Mouse (Mus musculus): Measurements from ENCODE around the gene Igsf9b.

Gene Igsf9b

DNA sequence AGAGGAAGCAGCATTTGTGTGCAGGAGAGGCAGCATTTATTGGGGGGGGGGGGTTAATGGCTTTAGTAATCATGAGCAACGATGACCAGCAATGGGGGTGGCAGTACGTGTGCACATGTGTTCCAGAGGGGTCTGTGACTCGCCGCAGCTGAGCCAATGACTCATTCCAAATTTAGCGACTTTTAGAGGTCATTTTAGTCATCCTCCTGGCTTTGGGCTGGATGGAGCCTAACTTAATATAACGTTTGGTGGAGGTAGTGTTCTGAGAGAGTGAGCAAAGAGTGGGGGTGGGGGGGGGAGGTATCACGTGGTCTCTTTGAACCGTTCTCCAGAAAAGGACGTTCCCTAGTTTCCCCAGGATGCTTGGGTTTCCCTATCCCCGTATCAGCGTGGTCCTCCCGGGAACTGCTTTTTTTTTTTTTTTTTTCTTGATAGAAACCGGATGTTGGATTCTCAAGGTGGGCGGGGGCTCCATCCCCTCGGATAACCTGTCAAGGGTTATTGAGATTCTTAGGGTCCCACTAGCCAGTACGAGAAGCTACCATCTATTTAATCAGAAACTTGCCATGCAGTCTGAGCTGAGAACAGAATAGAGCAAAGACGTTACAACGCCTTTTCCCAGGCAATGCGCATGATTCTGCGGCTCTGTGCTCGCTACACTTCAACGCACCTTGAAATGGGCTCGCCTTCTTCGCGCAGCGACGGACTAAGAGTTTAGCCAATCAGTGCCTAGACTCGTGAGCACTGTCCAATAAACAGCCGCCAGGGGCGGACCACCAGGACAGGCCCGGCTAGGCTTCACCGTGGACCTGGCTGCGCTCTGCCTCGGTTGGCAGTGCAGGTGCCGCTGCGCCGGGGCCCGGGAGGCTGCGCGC is at the start of gene Igsf9b:
TSS of gene Igsf9b (plus strand) at position 794 of the 875 bp plus-strand sequence.
- peak in 1 of 2 experiments; percentile 24 for DNase-seq (ENCODE audit: low spot score in 2 of 2)

DNA sequence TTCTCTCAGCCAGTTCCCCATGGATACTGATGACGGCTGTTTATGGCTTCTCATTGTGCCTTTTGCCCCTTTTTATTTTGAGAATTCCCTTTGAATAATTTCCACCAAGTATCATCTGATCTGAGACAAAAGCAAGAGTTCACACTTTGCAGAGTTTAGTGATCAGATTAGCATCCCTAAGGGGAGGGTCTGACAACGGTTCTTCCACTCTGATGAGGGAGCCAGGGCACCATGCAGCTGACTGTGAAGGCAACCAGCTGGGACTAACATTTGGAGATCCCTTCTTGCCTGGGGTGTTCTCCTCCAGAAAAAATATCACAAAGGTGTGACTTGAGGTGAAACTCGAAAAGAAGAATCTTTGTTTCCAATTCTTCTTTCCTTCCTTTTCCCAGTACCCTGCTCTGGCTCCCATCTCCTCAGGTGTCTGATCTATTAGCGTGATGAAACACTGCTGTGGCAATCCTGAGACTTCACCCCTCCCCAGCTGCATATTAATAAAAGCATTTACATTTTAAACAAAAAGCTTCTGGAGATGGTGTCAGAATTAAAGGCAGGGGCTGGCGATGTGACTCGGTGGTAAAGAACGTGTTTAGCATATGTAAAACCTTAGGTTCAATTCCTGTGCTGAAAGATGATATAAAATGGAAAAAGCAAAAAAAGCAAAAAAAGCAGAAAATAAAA is 46.8 kb upstream of the Igsf9b start:
- no peak for DNase-seq (ENCODE audit: low spot score in 2 of 2)

DNA sequence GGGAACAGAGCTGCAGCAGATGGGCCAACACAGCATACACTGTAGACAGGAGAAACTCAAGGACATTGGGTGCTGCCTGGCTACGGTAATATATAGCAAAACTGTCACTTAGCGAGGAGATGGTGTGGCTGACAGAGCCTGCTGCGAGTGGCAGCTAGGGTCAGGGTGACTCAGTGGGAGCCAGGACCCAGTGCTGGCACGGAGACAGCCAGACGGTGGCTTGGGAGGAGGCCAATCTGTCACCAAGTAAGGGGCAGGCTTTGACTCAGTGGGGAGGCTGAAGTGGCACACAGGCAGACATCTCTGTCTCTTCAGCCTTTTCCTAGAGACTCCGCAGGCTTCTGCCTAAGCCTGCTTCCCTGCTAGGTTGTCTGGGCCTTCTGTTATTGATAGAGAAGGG is 42.5 kb upstream of the Igsf9b start:
- DNase-seq (ENCODE audit: low spot score in 2 of 2): no peak

DNA sequence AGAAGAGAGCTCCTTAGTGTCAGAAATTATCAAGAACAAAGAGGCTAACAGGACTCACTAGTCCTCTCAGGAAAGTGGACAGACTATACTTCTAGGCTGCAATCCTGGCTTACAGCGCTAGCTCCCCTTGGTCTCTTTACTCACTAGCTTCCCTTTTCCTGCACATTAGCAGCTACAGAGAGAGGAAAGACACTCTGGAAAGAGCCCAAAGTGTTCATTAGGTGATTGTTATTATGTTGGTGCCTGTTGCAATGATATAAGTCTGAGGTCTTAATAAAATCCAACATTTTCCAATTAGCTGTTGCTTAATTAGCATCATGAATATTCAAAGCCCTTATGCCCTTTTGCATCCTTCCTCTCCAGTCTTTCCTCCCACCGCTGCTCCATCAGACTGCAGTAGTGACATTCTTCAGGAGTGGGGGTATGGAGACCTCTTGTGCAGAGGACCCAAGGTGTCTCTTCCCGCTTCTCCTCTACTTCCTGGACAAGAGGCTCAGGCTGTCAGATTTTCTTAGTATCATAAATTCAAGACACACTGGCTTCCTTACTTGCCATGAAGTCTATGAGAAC is 38.5 kb upstream of the Igsf9b start:
- DNase-seq (ENCODE audit: low spot score in 2 of 2): no peak

DNA sequence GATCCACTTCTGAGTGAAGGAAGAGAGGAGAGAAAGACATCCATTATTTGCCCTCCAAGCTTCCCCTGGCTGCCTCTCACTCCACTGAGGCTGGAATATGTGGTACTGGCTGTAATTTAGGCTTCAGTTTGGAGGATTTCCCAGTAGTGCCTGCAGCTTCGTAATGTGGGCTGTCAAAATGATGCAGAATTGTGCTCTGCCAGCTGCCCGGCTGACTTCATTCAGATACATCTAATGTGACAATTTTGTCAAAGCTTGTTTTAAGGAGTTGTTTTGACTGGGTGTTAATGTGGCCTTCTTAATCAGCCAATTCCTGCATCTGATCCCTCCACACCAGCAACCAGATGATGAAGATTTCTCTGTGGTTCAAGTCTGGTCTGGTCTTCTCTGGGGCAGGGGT is 37.1 kb upstream of the Igsf9b start:
- no peak for DNase-seq (ENCODE audit: low spot score in 2 of 2)

DNA sequence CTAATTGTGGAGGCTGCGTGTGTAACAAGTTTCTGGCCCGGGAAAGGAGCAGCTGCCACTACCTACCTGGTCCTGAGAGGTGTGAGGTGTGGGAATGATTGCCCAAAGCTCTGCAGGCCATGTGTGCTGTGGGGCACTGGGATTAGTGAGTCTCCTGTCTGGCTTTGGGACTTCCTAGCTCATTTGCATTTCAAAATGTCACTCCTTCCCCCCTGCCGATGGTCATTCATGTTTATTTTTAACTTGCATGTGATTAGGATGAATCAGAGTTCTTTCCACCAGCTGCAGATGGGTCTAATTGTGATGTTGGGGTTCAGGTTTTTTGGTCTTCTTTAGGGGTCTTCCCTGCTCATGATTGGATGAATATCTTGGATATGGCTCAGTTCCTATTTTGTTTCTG is 34.0 kb upstream of the Igsf9b start:
- no peak for DNase-seq (ENCODE audit: low spot score in 2 of 2)

DNA sequence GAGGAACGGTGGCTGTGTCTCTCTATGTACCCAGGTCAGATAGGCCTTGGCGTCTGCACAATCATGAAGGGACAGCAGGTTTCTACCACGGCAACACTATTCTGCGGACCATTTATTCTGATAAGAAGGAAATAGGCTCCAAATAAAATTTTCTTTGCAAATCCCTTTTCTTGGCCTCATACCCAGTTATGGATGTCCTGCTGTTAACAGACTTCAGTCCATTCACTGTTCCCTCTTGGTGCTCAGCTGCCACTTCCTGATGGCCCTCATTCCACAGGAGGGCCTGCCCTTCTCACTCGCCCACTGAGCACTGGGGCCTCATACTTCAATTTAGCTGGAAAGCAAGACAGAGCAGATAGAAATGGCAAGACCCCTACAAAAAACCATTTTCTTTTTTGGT is 31.1 kb upstream of the Igsf9b start:
- no peak for DNase-seq (ENCODE audit: low spot score in 2 of 2)

DNA sequence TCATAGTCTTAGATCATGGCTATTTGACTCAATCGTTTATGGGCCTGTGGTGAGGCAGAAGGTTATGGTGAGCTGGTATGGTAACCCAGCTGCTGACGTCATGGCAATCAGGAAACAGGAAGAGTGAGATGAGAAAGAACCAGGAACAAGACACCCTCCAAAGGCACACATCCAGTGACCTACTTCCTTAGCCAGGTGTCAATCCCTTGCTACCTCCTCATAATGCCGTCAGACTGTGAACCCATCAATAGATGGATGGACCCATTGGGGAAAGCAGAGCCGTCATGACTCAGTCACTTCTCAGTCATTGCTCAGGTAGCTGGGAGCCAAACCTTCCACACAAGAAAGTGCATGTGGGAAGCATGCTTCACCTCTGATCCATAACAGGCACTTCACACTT is 30.5 kb upstream of the Igsf9b start:
- DNase-seq (ENCODE audit: low spot score in 2 of 2): no peak

DNA sequence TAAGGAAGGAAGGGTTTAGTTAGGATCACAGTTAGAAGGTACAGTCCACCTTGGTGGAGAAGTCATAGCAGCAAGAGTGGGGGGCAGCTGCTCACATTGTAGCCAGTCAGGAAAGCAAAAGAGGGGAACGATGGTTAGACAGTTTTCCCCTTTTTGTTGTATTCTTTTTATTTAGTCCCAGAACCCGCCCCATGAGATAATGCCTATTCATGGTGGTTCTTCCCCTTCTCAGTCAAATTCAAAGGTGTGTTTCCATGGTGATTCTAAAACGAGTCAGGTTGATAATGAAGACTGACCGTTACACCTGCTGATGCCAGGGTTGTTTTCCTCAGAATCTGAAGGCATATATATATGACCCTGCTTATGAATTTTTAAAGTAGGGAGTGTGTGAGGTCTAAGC is 29.7 kb upstream of the Igsf9b start:
- DNase-seq (ENCODE audit: low spot score in 2 of 2): no peak

DNA sequence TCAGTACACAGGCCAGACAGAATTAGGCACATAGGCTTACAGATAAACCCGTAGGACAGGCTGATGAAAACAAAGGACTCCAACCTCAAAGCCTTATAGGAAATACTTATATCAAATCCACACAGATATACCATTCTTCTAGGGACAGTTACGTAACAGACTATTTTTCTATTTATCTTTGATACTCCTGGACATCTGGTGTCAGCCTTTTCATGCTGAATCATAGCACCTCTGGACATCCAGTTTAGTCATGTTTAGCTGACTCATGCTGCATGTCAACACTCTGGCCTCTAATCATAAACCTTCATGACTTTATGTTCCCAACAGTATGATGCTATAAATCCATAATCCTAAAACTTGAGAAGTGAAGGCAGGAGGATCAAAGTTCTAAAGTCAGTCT is 29.1 kb upstream of the Igsf9b start:
- no peak for DNase-seq (ENCODE audit: low spot score in 2 of 2)

DNA sequence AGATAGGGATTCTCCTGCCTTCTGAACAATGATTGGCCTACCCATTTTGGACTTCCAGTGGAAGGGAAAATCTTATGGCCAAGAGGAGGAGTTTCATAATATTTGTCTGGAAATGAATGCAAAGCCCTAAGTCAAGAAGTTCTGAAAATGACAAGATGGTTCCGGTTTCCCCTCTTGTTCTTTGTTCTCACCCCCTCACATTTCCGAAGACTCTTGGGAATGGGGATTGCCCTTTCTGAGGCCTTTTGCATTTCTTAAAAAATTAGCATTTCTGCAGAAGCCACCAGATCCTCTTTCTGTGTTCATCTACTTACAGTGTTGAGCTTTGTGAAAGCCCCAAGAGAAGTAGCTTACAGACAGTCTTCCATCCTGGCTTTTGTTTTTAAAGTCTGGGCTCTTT is 27.1 kb upstream of the Igsf9b start:
- no peak for DNase-seq (ENCODE audit: low spot score in 2 of 2)

DNA sequence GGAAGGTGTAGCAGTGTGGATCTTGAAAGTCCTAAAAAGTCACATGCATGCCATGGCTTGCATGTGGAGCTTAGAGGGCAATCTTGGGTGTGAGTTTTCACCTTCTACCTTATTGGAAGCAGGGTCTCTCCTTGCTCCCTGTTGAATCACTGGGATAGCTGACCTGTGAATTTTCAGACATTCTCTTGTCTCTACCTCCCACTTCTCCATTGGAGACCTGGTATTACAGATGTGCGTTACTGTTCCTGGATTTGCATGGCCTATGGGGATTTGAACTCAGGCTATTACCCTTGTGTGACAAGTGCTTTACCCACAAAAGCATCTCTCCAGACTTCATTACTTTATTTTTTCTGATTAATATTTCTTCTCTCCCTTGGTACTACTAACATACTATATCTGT is 26.1 kb upstream of the Igsf9b start:
- DNase-seq (ENCODE audit: low spot score in 2 of 2): no peak

DNA sequence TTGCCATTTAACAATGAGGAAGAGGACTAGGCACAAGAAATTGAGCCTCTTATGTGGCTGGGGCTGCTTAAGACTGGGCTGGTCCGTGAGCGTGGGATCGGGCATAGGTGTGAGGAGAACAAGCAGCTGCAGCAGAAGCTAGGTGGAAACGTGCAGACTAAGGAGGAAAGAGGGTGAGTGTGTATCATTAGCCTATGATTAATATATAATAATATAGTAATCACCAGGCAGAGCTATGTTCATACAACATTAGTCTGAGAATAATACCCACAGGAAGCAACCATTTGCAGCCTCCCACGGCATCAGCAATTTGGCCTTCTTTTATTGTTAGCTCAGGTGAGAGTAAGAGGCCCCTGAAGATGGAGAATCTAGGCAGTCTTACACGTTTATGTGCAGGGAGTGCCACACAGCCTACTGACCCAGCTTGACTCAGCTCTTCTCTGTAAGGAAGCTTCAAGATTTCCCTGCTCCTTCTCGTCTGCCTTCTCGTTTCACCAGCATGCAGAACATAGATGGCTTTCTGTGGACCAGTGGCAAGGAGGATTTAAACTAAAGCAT is 22.6 kb upstream of the Igsf9b start:
- no peak for DNase-seq (ENCODE audit: low spot score in 2 of 2)

DNA sequence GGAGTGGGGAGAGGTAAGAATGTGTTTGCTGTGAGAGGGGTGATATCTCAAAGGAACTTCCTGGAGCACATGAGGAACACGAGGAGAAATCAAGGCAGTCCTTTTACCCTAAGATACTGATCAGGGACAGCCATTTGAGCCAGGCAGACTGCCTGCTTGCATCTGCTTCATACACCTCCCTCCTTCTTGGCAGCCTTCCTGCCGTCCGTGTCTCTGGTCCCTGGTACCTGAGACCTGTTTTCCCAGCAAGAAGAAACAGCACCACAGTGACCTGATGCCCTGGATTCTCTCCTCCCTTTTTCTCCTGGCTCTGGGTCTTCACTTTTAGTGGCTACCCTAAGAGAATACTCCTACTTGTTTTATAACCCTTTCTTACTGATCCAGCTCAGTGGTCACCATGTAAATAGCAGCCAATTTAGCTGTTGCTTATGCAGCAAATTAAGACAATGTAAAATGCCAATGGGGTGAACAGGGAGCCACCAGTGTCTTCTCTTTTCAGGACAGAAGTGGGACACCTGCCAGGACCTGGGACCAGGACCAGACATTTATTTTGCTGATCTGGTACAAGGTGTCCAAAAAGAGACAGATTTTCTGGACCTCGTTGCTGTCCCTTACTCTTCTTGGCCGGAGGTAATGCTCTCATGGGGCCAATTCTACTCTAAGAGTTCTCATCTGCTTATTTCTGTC is 21.5 kb upstream of the Igsf9b start:
- no peak for DNase-seq (ENCODE audit: low spot score in 2 of 2)

DNA sequence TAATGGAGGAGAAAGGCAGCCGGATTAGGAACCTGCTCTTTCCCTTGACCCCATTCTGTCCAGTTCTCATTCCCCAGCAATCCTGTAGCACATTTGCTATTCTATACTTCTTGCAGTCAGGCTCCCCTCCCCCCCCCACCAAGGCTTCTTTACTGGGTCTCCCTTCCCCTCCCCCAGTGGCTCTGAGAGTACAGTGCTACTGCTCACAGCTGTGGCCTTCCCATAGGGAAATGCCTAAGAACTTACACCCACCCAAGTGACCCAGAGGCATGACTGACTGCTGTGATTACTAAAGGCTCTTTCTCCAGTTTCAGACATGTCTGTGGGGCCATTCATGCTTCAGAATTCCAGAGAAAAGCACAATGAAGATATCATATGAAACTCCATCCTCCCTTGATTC is 20.0 kb upstream of the Igsf9b start:
- DNase-seq (ENCODE audit: low spot score in 2 of 2): no peak

DNA sequence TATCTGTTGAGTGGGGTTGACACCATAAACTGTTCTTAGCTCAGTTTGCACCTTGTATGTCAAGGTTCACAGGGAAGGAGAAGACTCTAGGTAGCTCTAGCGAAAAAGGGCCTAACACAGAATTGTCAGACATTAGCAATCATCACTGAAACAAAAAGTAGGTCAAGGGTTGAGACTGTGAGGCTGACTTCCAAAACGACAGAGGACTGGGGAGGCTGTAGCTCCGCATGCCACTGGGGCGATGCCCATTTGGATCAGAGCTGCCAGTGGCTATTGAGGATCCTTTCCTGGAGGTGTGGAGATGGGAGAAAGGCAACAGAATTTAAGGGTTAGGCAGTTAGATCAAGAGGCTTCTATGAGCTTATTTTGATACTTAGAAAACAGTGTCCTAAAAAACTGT is 18.0 kb upstream of the Igsf9b start:
- no peak for DNase-seq (ENCODE audit: low spot score in 2 of 2)

DNA sequence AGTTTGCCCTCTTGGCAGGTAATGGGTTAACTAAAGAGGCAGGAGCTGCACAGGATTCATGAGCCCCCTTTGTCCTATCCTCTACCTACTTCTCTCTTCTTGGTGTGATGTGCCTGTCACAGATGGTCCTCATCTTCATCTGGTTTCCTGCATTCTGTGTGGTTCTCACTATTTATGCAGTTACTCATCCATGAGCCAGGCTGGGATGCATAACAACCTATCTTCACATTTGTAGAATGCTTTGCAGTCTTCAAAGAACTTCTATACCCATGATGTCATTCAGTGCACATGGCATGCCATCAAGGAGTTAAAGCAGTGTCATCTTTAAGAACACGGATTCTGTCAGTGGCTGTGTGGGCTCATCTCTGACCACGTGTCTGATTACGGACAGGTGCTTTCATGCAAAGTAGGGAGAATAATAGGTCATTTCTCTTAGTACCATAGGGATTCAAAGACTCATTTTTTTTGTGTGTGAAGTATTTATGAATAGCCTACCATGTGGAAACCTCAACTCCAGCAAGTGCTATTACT is 13.2 kb upstream of the Igsf9b start:
- no peak for DNase-seq (ENCODE audit: low spot score in 2 of 2)

DNA sequence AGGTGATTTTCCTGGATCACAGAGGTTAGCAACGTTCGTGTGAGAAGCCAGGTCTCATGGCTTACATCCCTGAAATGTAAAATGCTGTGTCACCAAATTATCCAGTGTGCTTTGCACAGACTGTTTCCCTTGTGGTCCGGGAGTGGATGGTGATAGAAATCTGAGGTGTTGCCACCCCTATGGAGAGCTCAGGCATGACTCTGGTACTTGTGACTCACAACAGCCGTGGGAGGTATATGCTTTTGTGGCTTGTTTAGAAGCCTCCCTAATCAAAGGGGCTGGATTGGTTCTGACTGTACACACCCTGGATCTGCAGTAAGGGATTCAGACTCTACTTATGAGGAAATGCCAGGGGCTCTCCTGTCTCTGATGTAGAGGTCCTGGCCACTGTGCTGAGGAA is 12.7 kb upstream of the Igsf9b start:
- no peak for DNase-seq (ENCODE audit: low spot score in 2 of 2)

DNA sequence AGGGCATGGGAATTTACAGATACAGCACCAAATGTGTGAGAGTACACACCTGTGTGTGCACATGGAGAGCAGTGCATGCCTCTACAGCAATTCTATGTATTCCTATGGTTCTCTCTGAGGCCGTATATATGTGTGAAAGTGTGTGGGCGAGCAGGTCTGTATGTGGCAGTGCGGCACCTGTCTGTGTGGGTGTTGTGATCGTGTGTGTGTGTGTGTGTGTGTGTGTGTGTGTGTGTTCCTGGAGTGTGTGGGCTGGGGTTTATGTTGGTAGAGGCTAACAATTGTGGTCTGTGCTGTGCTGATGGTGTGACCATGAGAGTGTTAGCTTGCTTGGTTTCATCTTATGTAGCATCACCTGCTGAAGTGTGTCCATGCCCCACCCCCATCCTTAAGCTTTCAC is 12.1 kb upstream of the Igsf9b start:
- no peak for DNase-seq (ENCODE audit: low spot score in 2 of 2)

DNA sequence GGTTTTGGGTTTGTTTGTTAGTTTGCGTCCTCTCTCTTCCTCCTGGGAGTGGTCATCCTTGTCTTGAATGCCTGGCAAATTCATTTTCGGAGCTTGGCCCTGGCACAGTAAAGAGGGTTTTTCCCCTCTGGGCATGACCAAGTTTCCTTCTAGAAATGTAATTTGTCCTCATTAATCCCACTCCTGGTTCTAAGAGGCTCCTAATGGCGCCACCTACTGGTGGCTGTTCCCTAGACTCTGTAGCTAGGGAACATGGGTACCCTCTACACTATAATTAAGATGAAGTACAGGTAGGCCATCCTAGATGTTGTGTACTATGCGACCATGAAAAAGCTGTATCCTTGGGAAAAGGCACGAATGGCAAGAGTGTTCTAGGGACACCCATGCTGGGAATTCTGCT is 11.6 kb upstream of the Igsf9b start:
- no peak for DNase-seq (ENCODE audit: low spot score in 2 of 2)

DNA sequence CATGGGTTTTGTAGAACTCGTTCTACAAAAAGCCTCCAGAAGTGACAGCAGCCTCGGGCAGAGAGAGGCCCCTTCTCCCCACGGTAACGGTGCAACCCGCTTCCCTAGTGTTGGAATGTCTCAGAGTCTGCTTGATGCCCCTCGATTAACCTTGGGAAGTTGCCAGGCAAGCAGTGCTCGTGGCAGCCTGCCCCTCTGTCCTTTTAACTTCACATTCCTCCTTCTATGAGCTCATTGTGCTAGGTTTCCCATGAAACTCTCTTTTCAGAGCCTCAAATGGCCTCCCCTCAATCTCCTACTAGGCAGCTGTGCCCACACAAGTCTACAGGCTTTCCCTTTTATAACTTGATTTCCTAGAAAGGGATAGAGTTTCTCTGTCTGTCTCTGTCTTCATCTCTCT is 10.6 kb upstream of the Igsf9b start:
- no peak for DNase-seq (ENCODE audit: low spot score in 2 of 2)

All from spleen, postnatal 10 days (tissue).